Mouse (Mus musculus) MEL (cell line): ENCODE measurements around the gene Hoxc6. TPM values are rescaled to one million over a fixed set of nuclear protein-coding genes. Genes with fewer than 3 reads are reported as not detected.

Experiments used
- DNase-seq: peaks from one replicate; pipeline ENCODE4 v3.0.0; 2011; ENCODE audit warnings: low read depth, low spot score
- H3K27ac ChIP-seq: 2 replicates; pipeline ENCODE4 v1.5.1; 2012; ENCODE audit warnings: low read depth, mild to moderate bottlenecking, control low read depth, low read length, moderate library complexity; ENCODE audit not compliant: control insufficient read depth
- H3K27me3 ChIP-seq, 2 experiments: fragments of 150-350 bp in 1 of 2; sonication (generic) in 1 of 2; 2 replicates each; pipeline ENCODE4 v1.6.1; 2012; ENCODE audit warnings: low read length in 2 of 2, mild to moderate bottlenecking in 2 of 2, improper control_type of control experiment in 1 of 2, moderate library complexity in 1 of 2; ENCODE audit not compliant: insufficient read depth in 2 of 2, control insufficient read depth in 1 of 2
- H3K36me3 ChIP-seq, 2 experiments: 2 replicates each; pipeline ENCODE4 v1.6.1; 2012 to 2014; ENCODE audit warnings: low read length in 2 of 2, improper control_type of control experiment in 1 of 2, inconsistent platforms in 1 of 2, mild to moderate bottlenecking in 1 of 2; ENCODE audit not compliant: insufficient read depth in 2 of 2, control insufficient read depth in 1 of 2
- H3K4me1 ChIP-seq, 2 experiments: fragments of 150-350 bp in 1 of 2; sonication (generic) in 1 of 2; 2 replicates each; pipeline ENCODE4 v1.6.1; 2012; ENCODE audit warnings: low read length in 2 of 2, improper control_type of control experiment in 1 of 2, mild to moderate bottlenecking in 1 of 2; ENCODE audit not compliant: insufficient read depth in 2 of 2, control insufficient read depth in 1 of 2
- H3K4me3 ChIP-seq, 2 experiments: fragments of 150-350 bp in 1 of 2; sonication (generic) in 1 of 2; 2 replicates each; pipeline ENCODE4 v1.5.1; 2012; ENCODE audit warnings: low read depth in 2 of 2, low read length in 2 of 2, mild to moderate bottlenecking in 2 of 2, moderate library complexity in 2 of 2, control low read depth in 1 of 2, improper control_type of control experiment in 1 of 2; ENCODE audit not compliant: control insufficient read depth in 1 of 2, insufficient read depth in 1 of 2
- H3K79me2 ChIP-seq: 2 replicates; pipeline ENCODE4 v1.6.1; 2012; ENCODE audit warnings: mild to moderate bottlenecking, low read length, moderate library complexity; ENCODE audit not compliant: control insufficient read depth, poor library complexity, insufficient read depth
- H3K9ac ChIP-seq: 2 replicates; pipeline ENCODE4 v1.6.1; 2012; ENCODE audit warnings: low read depth, mild to moderate bottlenecking, control low read depth, low read length, moderate library complexity; ENCODE audit not compliant: control insufficient read depth, poor library complexity, severe bottlenecking
- H3K9me3 ChIP-seq: fragments of 150-350 bp; sonication (generic); replicated peaks from 2 replicates; pipeline ENCODE4 v1.6.1; 2012; ENCODE audit warnings: mild to moderate bottlenecking, low read length, improper control_type of control experiment, moderate library complexity; ENCODE audit not compliant: insufficient read depth
- CHD1 ChIP-seq: IDR thresholded peaks from 2 replicates; pipeline ENCODE4 v1.6.1; 2012; ENCODE audit warnings: low read depth, mild to moderate bottlenecking, inconsistent platforms, low read length, improper control_type of control experiment
- CTCF ChIP-seq, 3 experiments: IDR thresholded peaks in 2 of 3; conservative IDR thresholded peaks in 1 of 3; 2 replicates each; pipeline ENCODE4 v1.5.1; 2011 to 2012; ENCODE audit warnings: low read length in 3 of 3, low read depth in 2 of 3, mild to moderate bottlenecking in 2 of 3, improper control_type of control experiment in 1 of 3, inconsistent platforms in 1 of 3, mixed read lengths in 1 of 3, moderate library complexity in 1 of 3; ENCODE audit not compliant: control insufficient read depth in 1 of 3, insufficient read depth in 1 of 3, poor library complexity in 1 of 3, severe bottlenecking in 1 of 3
- E2F4 ChIP-seq: IDR thresholded peaks from 2 replicates; pipeline ENCODE4 v1.6.1; 2011; ENCODE audit warnings: low read depth, low read length, improper control_type of control experiment, borderline replicate concordance
- EP300 ChIP-seq, 2 experiments: IDR thresholded peaks; 2 replicates each; pipeline ENCODE4 v1.6.1; 2011; ENCODE audit warnings: improper control_type of control experiment in 2 of 2, low read length in 2 of 2, low read depth in 1 of 2, mild to moderate bottlenecking in 1 of 2
- ETS1 ChIP-seq: IDR thresholded peaks from 2 replicates; pipeline ENCODE4 v1.6.1; 2012; ENCODE audit warnings: low read depth, mild to moderate bottlenecking, inconsistent platforms, low read length, improper control_type of control experiment, moderate library complexity
- GABPA ChIP-seq: IDR thresholded peaks from 2 replicates; pipeline ENCODE4 v1.6.1; 2012; ENCODE audit warnings: low read depth, mild to moderate bottlenecking, inconsistent platforms, low read length, improper control_type of control experiment, moderate library complexity
- HCFC1 ChIP-seq: IDR thresholded peaks from 2 replicates; pipeline ENCODE4 v1.6.1; 2012; ENCODE audit warnings: low read depth, mild to moderate bottlenecking, inconsistent platforms, low read length, improper control_type of control experiment, moderate library complexity
- JUND ChIP-seq: IDR thresholded peaks from 2 replicates; pipeline ENCODE4 v1.6.1; 2011; ENCODE audit warnings: low read depth, mild to moderate bottlenecking, improper control_type of control experiment, low read length
- KAT2A ChIP-seq: conservative IDR thresholded peaks from 2 replicates; pipeline ENCODE4 v1.6.1; 2012; ENCODE audit warnings: low read depth, low read length, improper control_type of control experiment, inconsistent platforms
- MAX ChIP-seq: IDR thresholded peaks from 2 replicates; pipeline ENCODE4 v1.6.1; 2011; ENCODE audit warnings: low read length, improper control_type of control experiment
- MAZ ChIP-seq: IDR thresholded peaks from 2 replicates; pipeline ENCODE4 v1.6.1; 2012; ENCODE audit warnings: low read depth, mild to moderate bottlenecking, inconsistent platforms, low read length, improper control_type of control experiment
- MYB ChIP-seq: IDR thresholded peaks from 2 replicates; pipeline ENCODE4 v1.6.1; 2011; ENCODE audit warnings: mild to moderate bottlenecking, low read depth, low read length, improper control_type of control experiment
- MYC ChIP-seq: IDR thresholded peaks from 2 replicates; pipeline ENCODE4 v1.6.1; 2011; ENCODE audit warnings: low read depth, mild to moderate bottlenecking, low read length, improper control_type of control experiment, moderate library complexity
- NELFE ChIP-seq: IDR thresholded peaks from 2 replicates; pipeline ENCODE4 v1.6.1; 2011; ENCODE audit warnings: low read depth, low read length, improper control_type of control experiment
- NRF1 ChIP-seq: IDR thresholded peaks from 2 replicates; pipeline ENCODE4 v1.6.1; 2014; ENCODE audit warnings: low read depth, mild to moderate bottlenecking, inconsistent platforms, low read length, improper control_type of control experiment, moderate library complexity; ENCODE audit not compliant: poor library complexity, insufficient read depth, severe bottlenecking
- POLR2A ChIP-seq, 2 experiments: IDR thresholded peaks; 2 replicates each; pipeline ENCODE4 v1.6.1; 2011 to 2012; ENCODE audit warnings: low read length in 2 of 2, mild to moderate bottlenecking in 2 of 2, control low read depth in 1 of 2, improper control_type of control experiment in 1 of 2, low read depth in 1 of 2, moderate library complexity in 1 of 2; ENCODE audit not compliant: control insufficient read depth in 1 of 2, insufficient read depth in 1 of 2, poor library complexity in 1 of 2
- RCOR1 ChIP-seq: IDR thresholded peaks from 2 replicates; pipeline ENCODE4 v1.6.1; 2012; ENCODE audit warnings: low read depth, mild to moderate bottlenecking, inconsistent platforms, low read length, improper control_type of control experiment
- SMC3 ChIP-seq: IDR thresholded peaks from 2 replicates; pipeline ENCODE4 v1.6.1; 2011; ENCODE audit warnings: low read depth, low read length, improper control_type of control experiment
- TAL1 ChIP-seq: IDR thresholded peaks from 2 replicates; pipeline ENCODE4 v1.6.1; 2012; ENCODE audit warnings: mild to moderate bottlenecking, inconsistent platforms, low read length, moderate library complexity, mixed read lengths
- TBP ChIP-seq: IDR thresholded peaks from 2 replicates; pipeline ENCODE4 v1.8.0; 2011; ENCODE audit warnings: low read depth, low read length, improper control_type of control experiment
- TCF12 ChIP-seq: IDR thresholded peaks from 2 replicates; pipeline ENCODE4 v1.6.1; 2014; ENCODE audit warnings: low read depth, mild to moderate bottlenecking, inconsistent platforms, low read length, improper control_type of control experiment, moderate library complexity
- USF1 ChIP-seq: IDR thresholded peaks from 2 replicates; pipeline ENCODE4 v1.6.1; 2014; ENCODE audit warnings: low read depth, mild to moderate bottlenecking, inconsistent platforms, low read length, improper control_type of control experiment, moderate library complexity
- USF2 ChIP-seq, 2 experiments: IDR thresholded peaks; 2 replicates each; pipeline ENCODE4 v1.6.1; 2011 to 2012; ENCODE audit warnings: improper control_type of control experiment in 2 of 2, low read length in 2 of 2, borderline replicate concordance in 1 of 2, inconsistent platforms in 1 of 2, low read depth in 1 of 2, mild to moderate bottlenecking in 1 of 2; ENCODE audit not compliant: insufficient read depth in 1 of 2
- ZC3H11A ChIP-seq: IDR thresholded peaks from 2 replicates; pipeline ENCODE4 v1.6.1; 2012; ENCODE audit warnings: low read depth, mild to moderate bottlenecking, inconsistent platforms, low read length, improper control_type of control experiment
- ZKSCAN1 ChIP-seq: IDR thresholded peaks from 2 replicates; pipeline ENCODE4 v1.6.1; 2012; ENCODE audit warnings: low read depth, mild to moderate bottlenecking, inconsistent platforms, low read length, improper control_type of control experiment, moderate library complexity
- polyA plus RNA-seq, 2 experiments: library from polyadenylated mRNA; stranded (reverse) in 1 of 2; unstranded in 1 of 2; fragments of >175 nt in 1 of 2; fragments of >200 nt in 1 of 2; gene quantifications; 2 replicates each; pipeline versions ENCODE4 v1.2.1 to v1.2.4; 2012; ENCODE audit warnings: low replicate concordance in 2 of 2, low read depth in 1 of 2; ENCODE audit not compliant: insufficient read length in 2 of 2, insufficient read depth in 1 of 2, missing spikeins in 1 of 2
- total RNA-seq: library from RNA; depleted of rRNA; stranded (reverse); fragments of 300-350 nt; gene quantifications from 2 replicates; pipeline ENCODE4 v1.2.3, GENCODE M21; 2012

Hoxc6 gene
- total and polyA plus RNA-seq, 3 experiments, result 2.3 to 9.4 TPM; not detected in 1

GRCm38 (mm10) chr15:102965892-102966775, 31.9 kb upstream of the Hoxc6 start (continued):
- TF ChIP-seq MYC (peak; percentile 80), RCOR1 (no peak), NRF1 (peak; percentile 35; the same call in 1 of the 2 replicates), SMC3 (peak; percentile 89), TBP (no peak), GABPA (peak; percentile 35; the same call in 1 of the 2 replicates), JUND (peak; percentile 88), CHD1 (no peak), EP300 (IDR thresholded peaks at IDR 0.05; ENCODE audit: low read depth in 1 of 2, low read length in 2 of 2) (peak in 1 of 2 experiments; percentile 35; a peak in 1 of 4 replicates)

- Histone ChIP-seq H3K9me3 (no peaks in the 10 kb centered on the region), H3K4me3 (peak within 1 kb of the TSS; percentile 84 to 97), H3K27ac (peak within 1 kb of the TSS; percentile 82), H3K4me1 (peaks cover 12 to 19% of the 10 kb centered on the region in 2 experiments), H3K36me3 (peaks cover 0 to 18% of the 10 kb centered on the region in 2 experiments; a peak in 2 of 4 replicates), H3K27me3 (peaks cover 8 to 15% of the 10 kb centered on the region in 2 experiments), H3K79me2 (peaks cover 31% of the 10 kb centered on the region), H3K9ac (peak within 1 kb of the TSS; percentile 93)
- TF ChIP-seq KAT2A (peak; percentile 45; the same call in 1 of the 2 replicates), MAZ (peak; percentile 92), TBP (peak; percentile 6; the same call in 1 of the 2 replicates), CTCF (IDR thresholded peaks at IDR 0.05 in 2 of 3, conservative IDR thresholded peaks at IDR 0.05 in 1 of 3; ENCODE audit: control insufficient read depth in 1 of 3, insufficient read depth in 1 of 3, low read depth in 2 of 3, low read length in 3 of 3, poor library complexity in 1 of 3, severe bottlenecking in 1 of 3) (peak in 1 of 3 experiments; percentile 3; a peak in 2 of 6 replicates), MYB (0 out of 2 replicates have a peak, but pooled peaks have one; percentile 6), TCF12 (peak; percentile 3; the same call in 1 of the 2 replicates), ZKSCAN1 (no peak), MAX (peak; percentile 76), ETS1 (no peak), HCFC1 (0 out of 2 replicates have a peak, but pooled peaks have one; percentile 8), USF1 (no peak), POLR2A (IDR thresholded peaks at IDR 0.05; ENCODE audit: control insufficient read depth in 1 of 2, insufficient read depth in 1 of 2, low read depth in 1 of 2, low read length in 2 of 2, poor library complexity in 1 of 2) (peak in 1 of 2 experiments; percentile 52; a peak in 1 of 4 replicates), CHD1 (no peak; the same call in 1 of the 2 replicates), NELFE (peak; percentile 19; the same call in 1 of the 2 replicates), ZC3H11A (no peak), SMC3 (peak; percentile 2; the same call in 1 of the 2 replicates), TAL1 (no peak), E2F4 (no peak), USF2 (IDR thresholded peaks at IDR 0.05; ENCODE audit: borderline replicate concordance in 1 of 2, insufficient read depth in 1 of 2, low read depth in 1 of 2, low read length in 2 of 2) (no peak)
- peak; percentile 87 for DNase-seq
Measured at GRCm38 (mm10) chr15:102966776-102967311, 31.2 kb upstream of the Hoxc6 start, which contains the start of gene Hoxc10. TSS of gene Hoxc10 (plus strand) at chr15:102966796.
